Mouse (Mus musculus) C2C12 (cell line): ENCODE measurements at regions not wholly inside any gene's neighbourhood (a gene's known extent, or its start where the extent isn't known, plus 50 kb on each side); places are given as distances from the start of the nearest gene placed in this dataset.

Experiments
- CTCF ChIP-seq: IDR thresholded peaks from one replicate; pipeline ENCODE4 v1.5.1; 2011; ENCODE audit not compliant: control insufficient read depth, insufficient read depth, insufficient read length
- MAX ChIP-seq: IDR thresholded peaks from one replicate; pipeline ENCODE4 v1.6.1; 2011; ENCODE audit warnings: mild to moderate bottlenecking, control low read depth
- MYOG ChIP-seq: IDR thresholded peaks from one replicate; pipeline ENCODE4 v1.6.1; 2011; ENCODE audit not compliant: control insufficient read depth, insufficient read length; ENCODE audit errors: extremely low read depth
- USF1 ChIP-seq: IDR thresholded peaks from one replicate; pipeline ENCODE4 v1.6.1; 2011; ENCODE audit warnings: low read depth, mild to moderate bottlenecking, control low read depth, moderate library complexity

GRCm38 (mm10) chr6:51240039-51240438 lies 192.4 kb upstream of the Nfe2l3 start:
- no peak for TF ChIP-seq CTCF
- no peak for TF ChIP-seq MAX
- no peak for TF ChIP-seq MYOG
- TF ChIP-seq USF1, result no peak
